Mouse (Mus musculus): ENCODE results near the gene Tsc2.

DNA sequence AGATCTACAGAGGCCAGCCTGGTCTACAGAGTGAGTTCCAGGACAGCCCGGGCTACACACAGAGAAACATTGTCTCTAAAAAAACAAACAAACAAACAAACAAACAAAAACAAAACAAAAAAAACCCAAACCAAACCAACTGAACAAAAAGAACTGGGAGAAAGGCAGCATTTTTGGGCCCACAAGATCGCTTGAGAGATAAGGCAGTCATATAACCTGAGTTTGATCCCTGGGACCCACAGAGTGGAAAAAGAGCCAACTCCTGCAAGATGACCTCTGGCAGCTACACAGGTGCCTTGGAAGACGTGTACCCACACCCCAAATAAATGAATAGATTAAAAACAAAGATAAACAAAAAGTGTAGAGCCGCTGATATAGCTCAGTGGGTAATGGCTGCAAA, 22.5 kb upstream of the Tsc2 start:
- TF ChIP-seq POLR2A (IDR thresholded peaks at IDR 0.05; ENCODE audit: borderline replicate concordance, extremely low read depth, low read depth, low read length) (no peak), CTCF (IDR thresholded peaks at IDR 0.05; ENCODE audit: insufficient read depth, low read length) (no peak)

Measured in lung, adult 2 months (tissue).